Mouse (Mus musculus): ENCODE measurements around the gene Opa3.

DNA sequence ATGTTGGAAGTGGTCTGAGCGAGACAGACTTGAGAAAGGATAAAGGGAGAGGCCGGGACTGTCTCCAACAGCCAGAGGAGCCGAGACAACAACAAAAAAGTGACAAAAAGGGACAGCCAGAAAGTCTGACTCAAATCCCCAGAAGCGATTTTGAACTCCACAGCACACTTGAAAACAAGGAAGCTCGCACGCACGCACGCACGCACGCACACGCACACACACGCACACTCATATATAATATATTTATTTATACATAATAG lies 74.8 kb downstream of the Opa3 start:
- TF ChIP-seq EP300 (optimal IDR thresholded peaks at IDR 0.05) (no peak), CTCF (IDR thresholded peaks at IDR 0.05; ENCODE audit: low read depth) (no peak)
